Mouse (Mus musculus): ENCODE measurements at regions not wholly inside any gene's neighbourhood (a gene's known extent, or its start where the extent isn't known, plus 50 kb on each side); places are given as distances from the start of the nearest gene placed in this dataset.
"Not testable (repeated sequence)": the region's sequence is repeated elsewhere in the genome, so short reads cannot be mapped to it uniquely, and the experiment has no call there.

DNA sequence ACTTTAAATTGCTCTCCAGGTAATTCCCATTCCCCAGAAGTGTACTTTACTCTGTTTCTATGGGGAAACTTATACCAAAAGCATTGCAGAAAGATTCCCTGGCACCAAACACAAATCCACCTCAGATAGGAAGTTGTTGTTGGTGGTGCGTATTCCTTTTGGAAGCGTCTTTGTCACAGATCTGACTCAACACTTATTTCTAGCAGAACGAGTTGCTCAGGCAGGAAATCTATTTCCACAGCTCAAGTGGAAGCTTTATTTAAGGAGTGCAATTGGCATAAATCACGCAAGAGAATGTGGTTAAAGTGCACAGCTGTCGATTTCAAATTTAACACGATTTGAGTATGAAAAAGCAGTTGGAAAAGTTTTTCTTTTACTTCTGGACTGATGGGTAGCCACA lies 436.9 kb upstream of the Ghitm start:
- Histone ChIP-seq H3K9ac (no peak overlapping the region), H3K4me1 (no peaks in the 10 kb centered on the region), H3K27me3 (no peaks in the 10 kb centered on the region), H3K36me3 (ENCODE audit: poor library complexity, severe bottlenecking) (no peaks in the 10 kb centered on the region), H3K4me2 (no peak overlapping the region), H3K27ac (no peak overlapping the region), H3K4me3 (no peak overlapping the region), H3K9me3 (replicated peaks) (no peaks in the 10 kb centered on the region)
- WGBS, result 86% methylated on average over 6 of the region's 6 CpGs
- no peak for ATAC-seq

DNA sequence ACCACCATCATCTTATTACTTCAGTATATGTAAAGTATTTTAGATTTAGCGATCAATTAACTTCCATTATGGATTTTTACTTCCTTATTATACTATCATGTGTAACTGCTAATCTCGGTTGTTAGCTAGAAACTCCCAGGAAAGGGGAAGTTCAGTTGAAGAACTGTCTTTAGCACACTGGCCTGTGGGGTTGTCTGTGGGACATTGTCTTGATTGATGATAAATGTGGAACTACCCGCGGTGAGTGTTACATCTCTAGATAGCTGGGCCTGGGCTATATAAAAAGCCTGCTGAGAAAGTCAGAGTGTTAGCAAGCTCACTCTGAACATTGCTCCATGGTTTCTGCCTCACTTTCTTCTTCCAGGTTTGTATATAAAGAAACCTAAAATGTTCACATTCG lies 423.2 kb upstream of the Ghitm start:
- Histone ChIP-seq H3K4me2 (no peak overlapping the region), H3K4me1 (no peaks in the 10 kb centered on the region), H3K36me3 (ENCODE audit: poor library complexity, severe bottlenecking) (no peaks in the 10 kb centered on the region), H3K9ac (no peak overlapping the region), H3K27ac (no peak overlapping the region), H3K4me3 (no peak overlapping the region), H3K9me3 (replicated peaks) (no peaks in the 10 kb centered on the region), H3K27me3 (no peaks in the 10 kb centered on the region)
- ATAC-seq, result no peak
- WGBS, result 88% methylated on average over 5 of the region's 5 CpGs

DNA sequence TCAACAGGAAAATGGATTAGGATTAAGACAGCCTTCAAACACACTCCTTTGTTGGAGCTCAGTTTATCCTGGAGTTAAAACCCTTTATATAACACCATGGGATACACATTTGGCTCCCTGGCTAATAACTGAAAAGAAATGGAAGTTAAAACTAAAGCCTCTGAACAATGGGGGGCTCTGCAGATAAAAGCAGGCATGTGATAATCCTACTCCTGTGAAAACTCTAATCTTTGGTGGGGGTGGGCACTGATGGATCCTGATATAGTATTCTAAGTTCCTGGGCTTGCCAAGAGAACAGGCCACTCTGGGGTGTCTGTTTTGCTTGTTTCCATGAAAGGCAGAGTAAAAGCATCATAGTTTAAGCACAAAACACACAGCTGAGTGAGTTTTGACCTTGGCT lies 388.5 kb upstream of the Ghitm start:
- no peak for ATAC-seq

DNA sequence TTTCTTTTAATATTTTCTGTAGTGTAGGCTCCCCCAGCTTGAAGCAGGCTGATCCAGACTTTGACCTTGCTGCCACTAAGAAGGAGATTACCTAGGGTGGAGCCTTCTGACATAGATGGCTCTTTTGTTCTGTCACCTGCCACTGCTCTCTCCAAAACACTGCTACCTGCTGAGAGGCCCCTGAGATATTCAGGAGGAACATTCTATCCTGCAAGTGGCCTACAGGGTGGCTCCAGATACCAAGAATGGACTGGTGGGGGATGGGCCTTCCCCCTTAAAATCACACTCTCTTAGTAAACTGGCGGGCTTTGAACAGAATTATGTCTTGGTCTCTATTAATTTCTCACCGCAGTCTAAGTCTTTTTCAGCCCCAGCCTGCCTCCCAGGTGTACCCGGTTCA lies 385.6 kb upstream of the Ghitm start:
- not testable (repeated sequence) for H3K9me3 ChIP-seq (replicated peaks); H3K4me1 ChIP-seq; H3K27ac ChIP-seq; ATAC-seq; H3K27me3 ChIP-seq; H3K4me2 ChIP-seq; H3K9ac ChIP-seq; H3K36me3 ChIP-seq (ENCODE audit: poor library complexity, severe bottlenecking); H3K4me3 ChIP-seq
- WGBS, result 73% methylated on average over 3 of the region's 3 CpGs

More for the DNA sequence above, 388.5 kb upstream of the Ghitm start:
- Histone ChIP-seq H3K4me2 (no peak overlapping the region), H3K9me3 (replicated peaks) (no peaks in the 10 kb centered on the region), H3K4me3 (no peak overlapping the region), H3K9ac (no peak overlapping the region), H3K4me1 (no peaks in the 10 kb centered on the region), H3K27ac (no peak overlapping the region), H3K27me3 (no peaks in the 10 kb centered on the region), H3K36me3 (ENCODE audit: poor library complexity, severe bottlenecking) (no peaks in the 10 kb centered on the region)

DNA sequence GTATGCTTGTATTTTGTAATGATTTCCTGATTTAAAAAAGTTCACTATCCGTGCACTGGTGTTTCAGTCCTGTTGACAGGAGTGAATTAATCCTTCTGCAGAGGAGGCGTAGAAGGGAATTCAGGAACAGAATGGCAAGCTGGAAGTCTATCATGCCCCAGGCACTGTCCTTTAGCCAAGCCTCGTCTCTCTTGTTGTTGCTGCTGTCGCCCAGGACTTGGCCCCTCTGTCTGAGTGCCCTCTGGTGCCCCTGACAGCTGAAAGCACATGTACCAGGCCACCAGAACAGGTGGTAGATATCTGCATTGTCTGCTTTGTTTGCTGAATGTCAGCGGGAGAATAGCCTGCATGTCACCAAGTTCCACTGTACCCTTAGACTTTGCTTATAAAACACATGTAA lies 370.2 kb upstream of the Ghitm start:
- Histone ChIP-seq H3K9me3 (replicated peaks) (no peaks in the 10 kb centered on the region), H3K27me3 (no peaks in the 10 kb centered on the region), H3K9ac (no peak overlapping the region), H3K4me2 (no peak overlapping the region), H3K27ac (no peak overlapping the region), H3K36me3 (ENCODE audit: poor library complexity, severe bottlenecking) (no peaks in the 10 kb centered on the region), H3K4me1 (no peaks in the 10 kb centered on the region), H3K4me3 (no peak overlapping the region)
- WGBS, result 76% methylated on average over 5 of the region's 5 CpGs
- ATAC-seq, result no peak

DNA sequence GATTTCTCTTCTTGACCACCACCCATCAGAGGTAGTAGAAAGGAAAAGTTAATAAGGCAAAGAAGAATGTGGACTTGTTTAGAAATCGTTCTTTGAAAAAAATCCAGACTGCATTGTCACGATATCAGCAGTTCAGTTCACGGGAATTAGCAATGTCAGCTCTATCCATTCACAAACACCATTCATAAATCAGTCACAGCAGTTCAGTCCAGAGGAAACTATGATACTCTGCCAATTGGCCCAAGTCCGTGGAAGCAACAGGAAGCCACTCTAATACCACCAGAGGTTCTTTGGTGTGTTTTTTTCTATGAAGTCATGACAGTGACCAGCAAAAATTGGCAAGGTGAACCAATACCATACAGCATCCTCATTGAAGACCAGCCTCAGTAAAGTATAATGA lies 355.6 kb upstream of the Ghitm start:
- ATAC-seq, result no peak
- no peaks in the 10 kb centered on the region for H3K9me3 ChIP-seq (replicated peaks)
- H3K36me3 ChIP-seq (ENCODE audit: poor library complexity, severe bottlenecking), result no peaks in the 10 kb centered on the region
- H3K27me3 ChIP-seq, result no peaks in the 10 kb centered on the region
- H3K4me1 ChIP-seq, result no peaks in the 10 kb centered on the region
- no peak overlapping the region for H3K4me2 ChIP-seq
- H3K27ac ChIP-seq, result no peak overlapping the region
- 83% methylated on average over 4 of the region's 4 CpGs for WGBS
- no peak overlapping the region for H3K4me3 ChIP-seq
- no peak overlapping the region for H3K9ac ChIP-seq

DNA sequence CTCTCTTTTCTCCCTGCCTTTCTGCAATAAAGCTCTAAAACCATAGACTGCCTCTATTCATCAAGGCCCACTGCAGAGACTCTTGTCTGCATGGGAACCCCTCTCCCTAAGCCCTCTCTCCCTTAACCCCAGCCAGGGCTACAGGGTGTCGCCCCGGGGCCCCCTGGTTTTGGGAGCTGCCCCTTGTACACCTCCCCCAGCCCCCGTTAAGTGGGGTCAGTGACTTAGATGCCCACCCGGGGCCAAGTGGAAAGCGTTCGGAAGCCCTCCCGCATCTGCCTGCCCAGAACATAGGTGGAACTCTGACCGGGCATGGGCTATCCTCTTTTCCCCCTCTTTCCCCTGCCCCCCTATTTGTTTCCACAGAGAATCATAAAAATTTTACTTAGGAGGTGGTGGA lies 350.2 kb upstream of the Ghitm start:
- Histone ChIP-seq H3K4me1 (no peaks in the 10 kb centered on the region), H3K36me3 (ENCODE audit: poor library complexity, severe bottlenecking) (no peaks in the 10 kb centered on the region), H3K9me3 (replicated peaks) (no peaks in the 10 kb centered on the region), H3K27ac (no peak overlapping the region), H3K4me3 (no peak overlapping the region), H3K27me3 (no peaks in the 10 kb centered on the region), H3K4me2 (no peak overlapping the region), H3K9ac (no peak overlapping the region)
- 93% methylated on average over 8 of the region's 8 CpGs for WGBS
- ATAC-seq, result no peak

DNA sequence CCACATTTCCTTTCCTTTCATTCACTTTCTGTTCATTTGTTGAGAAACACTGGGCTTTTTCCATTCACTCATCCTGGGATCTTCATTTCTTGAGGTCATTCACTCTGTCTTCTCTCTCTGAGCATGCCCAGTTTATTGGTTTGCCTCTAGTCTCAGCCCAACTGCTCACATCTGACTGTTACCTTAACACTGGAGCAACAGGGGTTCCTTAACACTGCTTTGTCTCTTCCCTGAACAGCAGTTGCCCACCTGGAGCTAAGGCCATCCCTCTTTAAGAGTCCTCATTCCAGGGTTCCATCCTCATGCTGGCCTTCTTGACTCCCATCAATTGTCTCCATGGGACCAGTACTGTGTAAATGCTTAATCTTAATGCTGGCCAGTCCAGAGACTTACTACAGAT lies 342.5 kb upstream of the Ghitm start:
- H3K4me3 ChIP-seq, result no peak overlapping the region
- no peak for ATAC-seq
- H3K27me3 ChIP-seq, result no peaks in the 10 kb centered on the region
- H3K9me3 ChIP-seq (replicated peaks), result no peaks in the 10 kb centered on the region
- no peak overlapping the region for H3K4me2 ChIP-seq
- H3K4me1 ChIP-seq, result no peaks in the 10 kb centered on the region
- no peak overlapping the region for H3K9ac ChIP-seq
- no peak overlapping the region for H3K27ac ChIP-seq
- H3K36me3 ChIP-seq (ENCODE audit: poor library complexity, severe bottlenecking), result no peaks in the 10 kb centered on the region

DNA sequence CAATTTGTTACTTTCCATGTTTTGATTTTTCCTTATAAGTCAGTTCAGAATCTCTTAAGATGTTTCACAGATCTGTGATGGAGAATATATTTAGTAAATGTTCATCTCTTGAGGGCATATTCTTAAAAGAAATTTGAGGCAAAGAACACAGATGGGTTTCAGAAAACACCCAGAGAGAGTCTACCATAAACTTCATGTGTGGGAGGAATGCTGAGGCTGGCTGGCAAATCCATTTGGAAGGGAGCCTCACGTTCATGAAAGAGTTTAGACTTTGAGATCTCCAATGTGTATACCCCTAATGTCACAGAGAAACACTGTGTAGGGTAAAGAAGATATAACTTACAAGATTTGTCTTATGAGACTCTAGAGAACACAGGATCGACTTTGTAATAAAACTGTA lies 333.6 kb upstream of the Ghitm start:
- ATAC-seq, result no peak
- WGBS, result 79% methylated on average over 2 of the region's 2 CpGs
- Histone ChIP-seq H3K27me3 (no peaks in the 10 kb centered on the region), H3K9ac (no peak overlapping the region), H3K9me3 (replicated peaks) (no peaks in the 10 kb centered on the region), H3K4me1 (no peaks in the 10 kb centered on the region), H3K36me3 (ENCODE audit: poor library complexity, severe bottlenecking) (no peaks in the 10 kb centered on the region), H3K4me3 (no peak overlapping the region), H3K27ac (no peak overlapping the region), H3K4me2 (no peak overlapping the region)

DNA sequence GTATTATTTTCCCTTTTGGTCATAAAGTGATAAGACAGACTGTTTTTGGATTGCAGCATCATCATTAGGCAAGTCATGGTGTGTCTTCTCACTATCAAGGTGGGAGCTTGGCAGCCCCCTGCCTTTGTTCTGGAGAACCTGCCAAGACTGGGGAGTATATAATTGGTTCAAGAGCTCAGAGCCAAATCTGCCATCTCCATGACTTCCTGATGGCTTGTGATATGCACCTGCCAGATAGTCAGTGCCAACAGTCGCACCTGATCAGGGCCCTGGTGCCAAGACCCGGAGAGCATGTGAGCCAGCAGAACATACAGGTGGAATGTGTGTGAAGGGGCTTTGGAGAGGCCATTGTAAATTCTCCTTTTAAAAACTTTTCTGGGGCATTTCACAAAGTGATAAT lies 305.8 kb upstream of the Ghitm start:
- Histone ChIP-seq H3K27me3 (no peaks in the 10 kb centered on the region), H3K9ac (no peak overlapping the region), H3K4me2 (no peak overlapping the region), H3K27ac (no peak overlapping the region), H3K4me3 (no peak overlapping the region), H3K9me3 (replicated peaks) (no peaks in the 10 kb centered on the region), H3K36me3 (ENCODE audit: poor library complexity, severe bottlenecking) (no peaks in the 10 kb centered on the region), H3K4me1 (no peaks in the 10 kb centered on the region)
- 90% methylated on average over 2 of the region's 2 CpGs for WGBS
- no peak for ATAC-seq

DNA sequence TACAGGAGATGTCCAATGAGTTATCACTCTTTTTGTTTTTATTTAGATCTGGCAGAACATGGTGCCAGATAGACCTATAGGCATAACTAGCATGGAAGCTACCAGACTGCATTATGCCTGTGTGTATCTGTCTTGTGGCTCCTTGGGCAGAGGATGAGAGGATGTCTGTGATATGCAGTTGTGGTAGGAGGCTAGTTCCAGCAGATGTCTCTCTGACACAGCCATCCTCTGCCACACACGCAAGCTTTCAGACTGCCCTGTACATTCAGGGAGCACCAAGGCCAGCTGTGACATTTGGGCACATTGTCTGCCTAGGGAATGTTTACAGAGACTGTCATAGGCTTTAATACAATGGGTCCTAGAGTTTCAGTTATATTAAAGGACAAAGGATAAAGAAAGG lies 295.6 kb upstream of the Ghitm start:
- Histone ChIP-seq H3K27ac (no peak overlapping the region), H3K9me3 (replicated peaks) (no peaks in the 10 kb centered on the region), H3K4me2 (no peak overlapping the region), H3K36me3 (ENCODE audit: poor library complexity, severe bottlenecking) (no peaks in the 10 kb centered on the region), H3K9ac (no peak overlapping the region), H3K4me3 (no peak overlapping the region), H3K4me1 (no peaks in the 10 kb centered on the region), H3K27me3 (no peaks in the 10 kb centered on the region)
- no peak for ATAC-seq
- 64% methylated on average over 1 of the region's 1 CpGs for WGBS

DNA sequence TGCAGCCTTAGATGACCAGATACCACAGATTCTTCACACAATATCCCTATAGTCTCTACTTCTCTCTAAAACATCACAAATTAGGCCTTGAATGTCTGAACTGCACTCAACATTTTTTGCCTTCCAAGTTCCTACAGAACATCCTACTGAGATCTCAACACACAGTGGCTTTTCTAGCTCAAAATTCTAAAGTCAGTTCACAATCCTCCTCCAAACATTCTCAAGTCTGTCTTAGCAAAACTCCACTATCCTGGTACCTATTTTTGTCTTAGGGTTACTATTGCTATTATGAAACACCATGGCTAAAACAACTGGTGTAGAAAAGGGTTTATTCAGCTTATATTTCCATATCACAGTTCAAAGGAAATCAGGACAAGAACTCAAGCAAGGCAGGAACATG lies 290.4 kb upstream of the Ghitm start:
- Histone ChIP-seq H3K4me3 (no peak overlapping the region), H3K27ac (no peak overlapping the region), H3K9me3 (replicated peaks) (no peaks in the 10 kb centered on the region), H3K27me3 (no peaks in the 10 kb centered on the region), H3K4me1 (no peaks in the 10 kb centered on the region), H3K4me2 (no peak overlapping the region), H3K36me3 (ENCODE audit: poor library complexity, severe bottlenecking) (no peaks in the 10 kb centered on the region), H3K9ac (no peak overlapping the region)
- no peak for ATAC-seq

DNA sequence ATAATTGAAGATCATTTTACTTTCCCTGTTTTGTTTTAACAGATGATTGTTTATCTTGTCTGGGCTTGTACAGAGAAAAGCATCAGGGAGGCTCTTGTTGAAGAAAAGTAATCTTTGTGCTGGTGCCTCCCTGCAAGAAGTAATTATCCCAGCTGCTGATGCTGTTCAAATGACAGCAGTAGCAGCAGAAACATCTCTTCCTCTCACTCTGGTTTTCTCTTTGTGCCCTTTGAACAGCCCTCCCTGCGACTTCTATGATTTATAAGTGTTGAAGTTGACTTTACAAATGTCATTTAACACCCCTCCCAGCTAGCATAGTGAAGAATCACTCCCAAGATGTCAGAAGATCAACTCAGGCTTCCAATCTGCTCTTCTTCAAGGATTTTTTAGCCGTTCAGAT lies 286.5 kb upstream of the Ghitm start:
- no peak overlapping the region for H3K9ac ChIP-seq
- no peak overlapping the region for H3K4me3 ChIP-seq
- H3K4me1 ChIP-seq, result no peaks in the 10 kb centered on the region
- no peaks in the 10 kb centered on the region for H3K27me3 ChIP-seq
- H3K9me3 ChIP-seq (replicated peaks), result no peaks in the 10 kb centered on the region
- 78% methylated on average over 2 of the region's 2 CpGs for WGBS
- H3K27ac ChIP-seq, result no peak overlapping the region
- no peak overlapping the region for H3K4me2 ChIP-seq
- ATAC-seq, result no peak
- H3K36me3 ChIP-seq (ENCODE audit: poor library complexity, severe bottlenecking), result no peaks in the 10 kb centered on the region

DNA sequence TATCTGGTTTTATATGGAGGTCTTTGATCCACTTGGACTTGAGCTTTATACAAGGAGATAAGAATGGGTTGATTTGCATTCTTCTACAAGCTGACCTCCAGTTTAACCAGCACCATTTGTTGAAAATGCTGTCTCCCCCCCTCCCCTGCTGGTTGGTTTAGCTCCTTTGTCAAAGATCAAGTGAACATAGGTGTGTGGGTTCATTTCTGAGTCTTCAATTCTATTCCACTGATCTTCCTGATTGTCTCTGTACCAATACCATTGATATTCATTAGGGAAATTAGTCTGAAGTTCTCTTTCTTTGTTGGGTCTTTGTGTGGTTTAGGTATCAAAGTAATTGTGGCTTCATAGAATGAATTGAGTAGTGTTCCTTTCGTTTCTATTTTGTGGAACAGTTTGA lies 277.5 kb upstream of the Ghitm start:
- H3K4me1 ChIP-seq; H3K9ac ChIP-seq; H3K27ac ChIP-seq; ATAC-seq; H3K36me3 ChIP-seq (ENCODE audit: poor library complexity, severe bottlenecking); H3K4me2 ChIP-seq; H3K4me3 ChIP-seq; H3K9me3 ChIP-seq (replicated peaks); H3K27me3 ChIP-seq: not testable (repeated sequence)
- WGBS, result 50% methylated on average over 1 of the region's 1 CpGs
